Mouse (Mus musculus) kidney, adult 9 months (tissue): ENCODE data around the gene Cc2d1b.
A peak's percentile ranks its signal among the peaks of the same experiment; 100 is the strongest.

Experiments
- DNase-seq: peaks from one replicate; pipeline ENCODE4 v3.0.0; 2022

The Cc2d1b gene

GRCm38 (mm10) chr4:108619587-108620341 is at the start of gene Cc2d1b:
Gene Cc2d1b (plus strand): TSS chr4:108619940.
- peak; percentile 95 for DNase-seq

GRCm38 (mm10) chr4:108572644-108573043 is 47.1 kb upstream of the Cc2d1b start:
- DNase-seq = no peak

- DNase-seq = peak; percentile 98
Observed at GRCm38 (mm10) chr4:108578840-108579742, 40.6 kb upstream of the Cc2d1b start, which contains the start of the genes Prpf38a and Orc1. Gene Prpf38a (minus strand): TSS chr4:108579336. Gene Orc1 (plus strand): TSS chr4:108579423.

GRCm38 (mm10) chr4:108579743-108580411 is 39.9 kb upstream of the Cc2d1b start:
- DNase-seq = peak; percentile 4

GRCm38 (mm10) chr4:108593376-108593775 is 26.4 kb upstream of the Cc2d1b start:
- DNase-seq = no peak

GRCm38 (mm10) chr4:108595785-108596184 is 24.0 kb upstream of the Cc2d1b start:
- no peak for DNase-seq

- no peak for DNase-seq
Observed at GRCm38 (mm10) chr4:108598306-108598705, 21.4 kb upstream of the Cc2d1b start.

GRCm38 (mm10) chr4:108601870-108602269 is 17.9 kb upstream of the Cc2d1b start:
- DNase-seq = no peak

GRCm38 (mm10) chr4:108608651-108609050 is 11.1 kb upstream of the Cc2d1b start:
- DNase-seq = no peak

- no peak for DNase-seq
Observed at GRCm38 (mm10) chr4:108610935-108611334, 8.8 kb upstream of the Cc2d1b start.

GRCm38 (mm10) chr4:108618586-108618985 is 1.2 kb upstream of the Cc2d1b start:
- DNase-seq = peak; percentile 14

GRCm38 (mm10) chr4:108619165-108619564 is 575 bp upstream of the Cc2d1b start:
- no peak for DNase-seq

GRCm38 (mm10) chr4:108620536-108620935 is 796 bp downstream of the Cc2d1b start:
- peak; percentile 11 for DNase-seq

- peak; percentile 22 for DNase-seq
Observed at GRCm38 (mm10) chr4:108621504-108621903, 1.8 kb downstream of the Cc2d1b start.

- DNase-seq = no peak
Observed at GRCm38 (mm10) chr4:108627066-108627465, 7.3 kb downstream of the Cc2d1b start.

GRCm38 (mm10) chr4:108629363-108629880 is 9.7 kb downstream of the Cc2d1b start:
- no peak for DNase-seq

- no peak for DNase-seq
Observed at GRCm38 (mm10) chr4:108630096-108630495, 10.4 kb downstream of the Cc2d1b start.

GRCm38 (mm10) chr4:108631616-108632015 is 11.9 kb downstream of the Cc2d1b start:
- no peak for DNase-seq

GRCm38 (mm10) chr4:108633703-108634102 is 14.0 kb downstream of the Cc2d1b start:
- DNase-seq = no peak

GRCm38 (mm10) chr4:108634696-108635095 is 15.0 kb downstream of the Cc2d1b start:
- no peak for DNase-seq

GRCm38 (mm10) chr4:108635101-108635500 is 15.4 kb downstream of the Cc2d1b start:
- no peak for DNase-seq

- no peak for DNase-seq
Observed at GRCm38 (mm10) chr4:108637721-108638120, 18.0 kb downstream of the Cc2d1b start.

- peak; percentile 8 for DNase-seq
Observed at GRCm38 (mm10) chr4:108638752-108639151, 19.0 kb downstream of the Cc2d1b start.
